Mouse (Mus musculus): ENCODE data around the gene Tmprss11d. TPM values are rescaled to one million over a fixed set of nuclear protein-coding genes. Genes with fewer than 3 reads are reported as not detected.
A peak's percentile ranks its signal among the peaks of the same experiment; 100 is the strongest.
"Not testable (repeated sequence)": the region's sequence is repeated elsewhere in the genome, so short reads cannot be mapped to it uniquely, and the experiment has no call there.

Tmprss11d gene
- not detected in 2 replicates for total RNA-seq (2017)

GRCm38 (mm10) chr5:86373320-86373719 lies at the start of gene Tmprss11d:
Gene Tmprss11d, minus strand, starts transcription at chr5:86373420.
- no peak for ATAC-seq (replicated peaks in 1 of 2; ENCODE audit: insufficient read depth in 1 of 2, low FRiP score in 2 of 2, low TSS enrichment in 1 of 2, low read depth in 1 of 2, poor library complexity in 2 of 2, severe bottlenecking in 2 of 2)

GRCm38 (mm10) chr5:86421323-86422028 lies 48.3 kb upstream of the Tmprss11d start:
- ATAC-seq (replicated peaks in 1 of 2; ENCODE audit: insufficient read depth in 1 of 2, low FRiP score in 2 of 2, low TSS enrichment in 1 of 2, low read depth in 1 of 2, poor library complexity in 2 of 2, severe bottlenecking in 2 of 2): no peak

GRCm38 (mm10) chr5:86419494-86419893 lies 46.3 kb upstream of the Tmprss11d start:
- ATAC-seq (replicated peaks in 1 of 2; ENCODE audit: insufficient read depth in 1 of 2, low FRiP score in 2 of 2, low TSS enrichment in 1 of 2, low read depth in 1 of 2, poor library complexity in 2 of 2, severe bottlenecking in 2 of 2): no peak

- no peak for ATAC-seq (replicated peaks in 1 of 2; ENCODE audit: insufficient read depth in 1 of 2, low FRiP score in 2 of 2, low TSS enrichment in 1 of 2, low read depth in 1 of 2, poor library complexity in 2 of 2, severe bottlenecking in 2 of 2)
Measured at GRCm38 (mm10) chr5:86414280-86414679, 41.1 kb upstream of the Tmprss11d start.

GRCm38 (mm10) chr5:86410815-86411214 lies 37.6 kb upstream of the Tmprss11d start:
- ATAC-seq (replicated peaks in 1 of 2; ENCODE audit: insufficient read depth in 1 of 2, low FRiP score in 2 of 2, low TSS enrichment in 1 of 2, low read depth in 1 of 2, poor library complexity in 2 of 2, severe bottlenecking in 2 of 2): 0 out of 4 replicates have a peak, but pooled peaks of 1 of the 2 experiments have one; percentile 27

- no peak for ATAC-seq (replicated peaks in 1 of 2; ENCODE audit: insufficient read depth in 1 of 2, low FRiP score in 2 of 2, low TSS enrichment in 1 of 2, low read depth in 1 of 2, poor library complexity in 2 of 2, severe bottlenecking in 2 of 2)
Measured at GRCm38 (mm10) chr5:86407941-86408340, 34.7 kb upstream of the Tmprss11d start.

- no peak for ATAC-seq (replicated peaks in 1 of 2; ENCODE audit: insufficient read depth in 1 of 2, low FRiP score in 2 of 2, low TSS enrichment in 1 of 2, low read depth in 1 of 2, poor library complexity in 2 of 2, severe bottlenecking in 2 of 2)
Measured at GRCm38 (mm10) chr5:86407191-86407590, 34.0 kb upstream of the Tmprss11d start.

GRCm38 (mm10) chr5:86359412-86359985 lies 13.7 kb downstream of the Tmprss11d start:
- ATAC-seq (replicated peaks in 1 of 2; ENCODE audit: insufficient read depth in 1 of 2, low FRiP score in 2 of 2, low TSS enrichment in 1 of 2, low read depth in 1 of 2, poor library complexity in 2 of 2, severe bottlenecking in 2 of 2): no peak

GRCm38 (mm10) chr5:86352966-86353365 lies 20.3 kb downstream of the Tmprss11d start:
- ATAC-seq (replicated peaks in 1 of 2; ENCODE audit: insufficient read depth in 1 of 2, low FRiP score in 2 of 2, low TSS enrichment in 1 of 2, low read depth in 1 of 2, poor library complexity in 2 of 2, severe bottlenecking in 2 of 2): peak; percentile 49 to 53; a peak in 2 of 4 replicates

- not testable (repeated sequence) for ATAC-seq (replicated peaks in 1 of 2; ENCODE audit: insufficient read depth in 1 of 2, low FRiP score in 2 of 2, low TSS enrichment in 1 of 2, low read depth in 1 of 2, poor library complexity in 2 of 2, severe bottlenecking in 2 of 2)
Measured at GRCm38 (mm10) chr5:86318018-86318956, 54.9 kb downstream of the Tmprss11d start.

- no peak for ATAC-seq (replicated peaks in 1 of 2; ENCODE audit: insufficient read depth in 1 of 2, low FRiP score in 2 of 2, low TSS enrichment in 1 of 2, low read depth in 1 of 2, poor library complexity in 2 of 2, severe bottlenecking in 2 of 2)
Measured at GRCm38 (mm10) chr5:86306116-86306515, 67.1 kb downstream of the Tmprss11d start.

- no peak for ATAC-seq (replicated peaks in 1 of 2; ENCODE audit: insufficient read depth in 1 of 2, low FRiP score in 2 of 2, low TSS enrichment in 1 of 2, low read depth in 1 of 2, poor library complexity in 2 of 2, severe bottlenecking in 2 of 2)
Measured at GRCm38 (mm10) chr5:86303877-86304276, 69.3 kb downstream of the Tmprss11d start.

GRCm38 (mm10) chr5:86289208-86289607 lies 84.0 kb downstream of the Tmprss11d start, which contains the start of gene Tmprss11c:
Gene Tmprss11c, minus strand, starts transcription at chr5:86289308.
- no peak for ATAC-seq (replicated peaks in 1 of 2; ENCODE audit: insufficient read depth in 1 of 2, low FRiP score in 2 of 2, low TSS enrichment in 1 of 2, low read depth in 1 of 2, poor library complexity in 2 of 2, severe bottlenecking in 2 of 2)

Other genes with a start within 250 kb of the Tmprss11d start
- 29.9 and 48.4 TPM in 2 replicates for gene Uba6, start 200.6 kb downstream of the Tmprss11d start, total RNA-seq (2017)
- gene Gnrhr, start 175.5 kb downstream of the Tmprss11d start, total RNA-seq (2017): not detected in 2 replicates
- gene Tmprss11c, start 84.1 kb downstream of the Tmprss11d start, total RNA-seq (2017): not detected in 2 replicates
- gene Tmprss11a, start 95.6 kb upstream of the Tmprss11d start, total RNA-seq (2017): not detected in 2 replicates
- not detected in 2 replicates for gene Tmprss11g, start 145.2 kb upstream of the Tmprss11d start, total RNA-seq (2017)